Mouse (Mus musculus) brain, adult 2 months (tissue): ENCODE measurements around the gene Ddx42.
"Not testable (repeated sequence)": the region's sequence is repeated elsewhere in the genome, so short reads cannot be mapped to it uniquely, and the experiment has no call there.

Experiments
- DNase-seq: peaks from one replicate; pipeline ENCODE4 v3.0.0; 2011; ENCODE audit warnings: low read depth, low spot score

The Ddx42 gene

GRCm38 (mm10) chr11:106216730-106217490 is at the start of gene Ddx42:
TSS of gene Ddx42 (plus strand) at chr11:106216926.
- peak; percentile 99 for DNase-seq

- DNase-seq, result no peak
Measured at GRCm38 (mm10) chr11:106167435-106167834, 49.3 kb upstream of the Ddx42 start.

- peak; percentile 41 for DNase-seq
Measured at GRCm38 (mm10) chr11:106170807-106171206, 45.9 kb upstream of the Ddx42 start.

GRCm38 (mm10) chr11:106173228-106173627 is 43.5 kb upstream of the Ddx42 start:
- DNase-seq, result no peak

- peak; percentile 62 for DNase-seq
Measured at GRCm38 (mm10) chr11:106174372-106174771, 42.4 kb upstream of the Ddx42 start.

- DNase-seq, result peak; percentile 71
Measured at GRCm38 (mm10) chr11:106175081-106175480, 41.6 kb upstream of the Ddx42 start.

- DNase-seq, result no peak
Measured at GRCm38 (mm10) chr11:106176372-106176771, 40.4 kb upstream of the Ddx42 start.

GRCm38 (mm10) chr11:106178036-106178782 is 38.5 kb upstream of the Ddx42 start:
- peak; percentile 54 for DNase-seq

GRCm38 (mm10) chr11:106179711-106180448 is 36.8 kb upstream of the Ddx42 start:
- peak; percentile 96 for DNase-seq

GRCm38 (mm10) chr11:106180449-106180801 is 36.3 kb upstream of the Ddx42 start:
- no peak for DNase-seq

- no peak for DNase-seq
Measured at GRCm38 (mm10) chr11:106187326-106187725, 29.4 kb upstream of the Ddx42 start.

- no peak for DNase-seq
Measured at GRCm38 (mm10) chr11:106191716-106192115, 25.0 kb upstream of the Ddx42 start.

GRCm38 (mm10) chr11:106192241-106192640 is 24.5 kb upstream of the Ddx42 start:
- no peak for DNase-seq

- no peak for DNase-seq
Measured at GRCm38 (mm10) chr11:106192657-106193370, 23.9 kb upstream of the Ddx42 start.

- DNase-seq, result peak; percentile 99
Measured at GRCm38 (mm10) chr11:106193371-106194154, 23.2 kb upstream of the Ddx42 start.

- no peak for DNase-seq
Measured at GRCm38 (mm10) chr11:106194155-106194541, 22.6 kb upstream of the Ddx42 start.

GRCm38 (mm10) chr11:106194891-106195290 is 21.8 kb upstream of the Ddx42 start:
- DNase-seq, result no peak

- no peak for DNase-seq
Measured at GRCm38 (mm10) chr11:106195341-106195740, 21.4 kb upstream of the Ddx42 start.

- DNase-seq, result no peak
Measured at GRCm38 (mm10) chr11:106198277-106198676, 18.4 kb upstream of the Ddx42 start.

- DNase-seq, result not testable (repeated sequence)
Measured at GRCm38 (mm10) chr11:106199997-106200396, 16.7 kb upstream of the Ddx42 start.

- DNase-seq, result no peak
Measured at GRCm38 (mm10) chr11:106200756-106201155, 16.0 kb upstream of the Ddx42 start.
